Mouse (Mus musculus): ENCODE results near the gene Fam214b. TPM values are rescaled to one million over a fixed set of nuclear protein-coding genes. Genes with fewer than 3 reads are reported as not detected.

The Fam214b gene
- polyA plus RNA-seq (2012; fragmentation: generic; extraction: Trizol), result 10 to 100 TPM in 1 of 2 experiments, 1 to 10 TPM in 1; 3.5 to 25.9 TPM

GRCm38 (mm10) chr4:43045659-43046302, at the start of gene Fam214b:
Gene Fam214b (minus strand): TSS chr4:43046220.

GRCm38 (mm10) chr4:43058753-43059654, 13.0 kb upstream of the Fam214b start, which contains the start of gene Unc13b:
Gene Unc13b (plus strand): TSS chr4:43058953.

GRCm38 (mm10) chr4:43031237-43031995, 14.6 kb downstream of the Fam214b start, which contains the start of gene Stoml2:
Gene Stoml2 (minus strand): TSS chr4:43031710.

GRCm38 (mm10) chr4:43025084-43025960, 20.7 kb downstream of the Fam214b start, which contains the start of gene Pigo:
Gene Pigo (minus strand): TSS chr4:43025819.

DNA sequence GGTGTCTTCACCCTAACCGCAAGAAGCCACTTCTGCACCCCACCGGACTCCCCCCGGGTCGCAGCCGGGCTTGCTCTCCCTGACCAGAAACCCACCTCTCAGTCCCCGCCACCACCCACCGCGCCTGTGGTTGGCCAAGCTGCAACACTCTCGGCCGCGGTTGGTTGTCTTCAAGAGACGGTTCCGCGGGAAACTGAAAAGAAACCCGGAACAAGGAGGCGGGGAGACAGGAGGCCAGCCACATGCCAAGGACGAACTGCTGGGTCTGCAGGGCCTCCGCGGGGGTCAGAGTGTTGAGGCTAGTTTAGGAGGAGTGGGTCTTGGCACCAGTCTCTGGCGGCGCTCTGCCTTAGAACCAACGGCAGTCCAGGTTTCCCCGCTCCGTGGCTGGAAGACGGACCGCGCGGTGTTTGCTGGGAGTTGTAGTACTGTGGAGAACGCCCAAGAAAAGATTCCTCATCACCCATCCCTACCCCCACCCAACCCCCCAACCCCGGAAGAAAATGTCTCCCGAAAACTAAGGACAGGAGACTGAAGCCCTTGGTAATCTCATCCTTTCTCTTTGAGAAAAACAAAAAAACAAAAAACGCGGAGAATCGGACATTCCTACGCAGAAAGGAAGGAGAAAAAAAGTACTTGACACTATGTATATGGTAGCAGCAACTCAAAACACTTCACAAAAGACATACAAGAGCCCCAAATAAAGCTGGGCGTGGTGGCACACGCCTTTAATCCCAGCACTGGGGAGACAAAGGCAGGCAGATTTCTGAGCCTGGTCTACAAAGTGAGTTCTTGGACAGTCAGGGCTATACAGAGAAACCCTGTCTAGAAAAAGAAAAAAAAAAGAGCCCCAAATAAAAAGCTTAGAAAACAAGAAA, 35.6 kb downstream of the Fam214b start, which contains the start of gene Fancg:
Gene Fancg, minus strand, starts transcription at position 346 of the 878 bp plus-strand sequence.

GRCm38 (mm10) chr4:43000141-43000986, 45.7 kb downstream of the Fam214b start, which contains the start of gene Vcp:
Gene Vcp (minus strand): TSS chr4:43000507.

Other genes starting within 250 kb of the Fam214b start
- not detected for gene Fam205a1, start 192.3 kb downstream of the Fam214b start, polyA plus RNA-seq (2012; fragmentation: generic; extraction: Trizol)
- gene Gm12394, start 189.4 kb downstream of the Fam214b start, polyA plus RNA-seq (2012; fragmentation: generic; extraction: Trizol), result not detected
- not detected for gene Fam205c, start 172.0 kb downstream of the Fam214b start, polyA plus RNA-seq (2012; fragmentation: generic; extraction: Trizol)
- not detected for gene Phf24, start 129.6 kb downstream of the Fam214b start, polyA plus RNA-seq (2012; fragmentation: generic; extraction: Trizol)
- gene Dnajb5, start 96.4 kb downstream of the Fam214b start, polyA plus RNA-seq (2012; fragmentation: generic; extraction: Trizol), result 1 to 10 TPM; 1.8 to 7.6 TPM
- under 1 TPM; 0.14 to 0.76 TPM for gene 1700022I11Rik, start 76.6 kb downstream of the Fam214b start, polyA plus RNA-seq (2012; fragmentation: generic; extraction: Trizol)
- 100 to 1,000 TPM; 158 to 386 TPM for gene Vcp, start 45.7 kb downstream of the Fam214b start, polyA plus RNA-seq (2012; fragmentation: generic; extraction: Trizol)
- 1 to 10 TPM; 2.4 to 8.8 TPM for gene Fancg, start 35.7 kb downstream of the Fam214b start, polyA plus RNA-seq (2012; fragmentation: generic; extraction: Trizol)
- gene Pigo, start 20.4 kb downstream of the Fam214b start, polyA plus RNA-seq (2012; fragmentation: generic; extraction: Trizol), result 1 to 10 TPM; 3.3 to 9.1 TPM
- gene Stoml2, start 14.5 kb downstream of the Fam214b start, polyA plus RNA-seq (2012; fragmentation: generic; extraction: Trizol), result 100 to 1,000 TPM in 1 of 2 experiments, 10 to 100 TPM in 1; 90.4 to 107 TPM
- under 1 TPM; 0.01 to 0.92 TPM for gene Unc13b, start 12.7 kb upstream of the Fam214b start, polyA plus RNA-seq (2012; fragmentation: generic; extraction: Trizol)
- gene Atp8b5, start 220.9 kb upstream of the Fam214b start, polyA plus RNA-seq (2012; fragmentation: generic; extraction: Trizol), result under 1 TPM; 0.02 to 0.24 TPM

Data from C3H10T1/2 (cell line).